Mouse (Mus musculus) ZHBTc4 (cell line): Measurements from ENCODE around the gene Hk2.

ENCODE experiments used
- DNase-seq: peaks from one replicate; pipeline ENCODE4 v3.0.0-alpha.2; 2011; ENCODE audit warnings: low read depth, low spot score

Gene Hk2

GRCm38 (mm10) chr6:82770286-82770685 is 4.0 kb downstream of the Hk2 start:
- DNase-seq: no peak

- DNase-seq: no peak
Observed at GRCm38 (mm10) chr6:82769704-82770103, 4.5 kb downstream of the Hk2 start.

GRCm38 (mm10) chr6:82767734-82768586 is 6.3 kb downstream of the Hk2 start:
- no peak for DNase-seq

GRCm38 (mm10) chr6:82766636-82767035 is 7.6 kb downstream of the Hk2 start:
- no peak for DNase-seq

DNA sequence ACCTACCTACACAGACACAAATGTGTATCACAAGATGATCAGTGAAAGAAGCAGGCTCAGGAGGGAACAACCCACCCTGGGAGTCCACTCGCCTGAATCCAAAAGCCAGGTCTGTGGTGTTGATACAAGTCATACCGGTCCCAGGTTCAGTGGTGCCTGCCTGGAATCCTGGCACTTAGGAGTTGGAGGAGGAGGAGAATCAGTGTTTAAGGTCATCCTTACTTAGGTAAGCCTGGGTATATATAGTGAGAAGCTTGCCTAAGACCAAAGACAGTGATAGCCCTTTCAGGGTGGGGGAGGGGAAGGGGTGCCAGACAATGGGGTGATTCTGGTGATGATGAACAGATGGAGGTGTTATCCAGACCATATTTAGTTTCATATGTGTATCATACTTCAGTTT is 9.0 kb downstream of the Hk2 start:
- no peak for DNase-seq

DNA sequence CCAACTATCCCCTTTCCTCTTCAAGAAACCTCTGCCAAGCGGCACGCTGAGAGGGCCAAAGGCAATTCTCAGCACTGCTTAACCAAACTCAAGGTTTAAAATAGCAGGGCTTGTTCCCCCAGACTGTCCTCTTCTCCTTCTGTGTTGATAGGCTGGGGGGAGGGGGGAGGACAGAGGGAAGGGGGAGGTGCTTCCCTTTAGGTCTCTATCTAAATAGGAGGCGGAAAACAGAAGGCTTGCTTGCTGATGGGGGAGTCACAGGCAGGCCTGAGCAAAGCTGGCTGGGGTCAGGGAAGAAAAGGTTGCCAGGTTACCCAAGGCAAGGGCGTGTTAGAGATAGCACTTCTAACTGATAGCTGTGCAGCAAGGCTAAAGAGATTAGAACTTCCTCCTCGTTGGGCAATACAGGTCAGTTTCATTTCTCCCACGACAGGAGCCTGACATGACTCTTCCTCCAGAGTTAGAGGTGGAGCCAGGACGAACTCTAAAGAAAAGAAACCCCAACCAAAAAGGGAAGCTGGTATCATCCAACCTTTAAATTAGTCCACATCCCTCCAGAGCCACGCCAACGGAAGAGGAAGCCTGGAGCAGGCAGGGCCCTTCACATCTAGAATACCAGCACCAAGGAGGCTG is 10.3 kb downstream of the Hk2 start:
- peak; percentile 61 for DNase-seq

- no peak for DNase-seq
Observed at GRCm38 (mm10) chr6:82762728-82763127, 11.5 kb downstream of the Hk2 start.

- peak; percentile 63 for DNase-seq
Observed at GRCm38 (mm10) chr6:82760749-82761357, 13.4 kb downstream of the Hk2 start.

GRCm38 (mm10) chr6:82759241-82759640 is 15.0 kb downstream of the Hk2 start:
- no peak for DNase-seq

DNA sequence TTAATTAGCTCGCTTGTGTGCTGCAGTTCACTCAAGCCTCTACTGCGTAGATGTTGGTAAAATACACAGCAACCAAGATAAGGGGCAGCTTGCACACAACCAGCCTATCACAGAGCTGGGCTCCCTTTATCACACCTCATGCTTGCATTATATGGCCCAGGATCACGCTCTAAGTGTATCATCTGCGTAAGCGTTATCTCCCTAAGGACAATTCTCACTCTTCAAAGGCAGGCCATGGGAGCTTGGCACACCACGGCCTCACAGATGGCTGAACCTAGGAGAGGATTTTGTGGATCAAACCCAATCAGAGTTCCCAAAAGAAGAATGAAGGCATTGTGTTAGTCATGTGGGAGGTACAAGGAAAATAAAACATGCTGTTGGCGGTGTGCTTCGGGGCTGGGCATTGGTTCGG is 17.4 kb downstream of the Hk2 start:
- no peak for DNase-seq

DNA sequence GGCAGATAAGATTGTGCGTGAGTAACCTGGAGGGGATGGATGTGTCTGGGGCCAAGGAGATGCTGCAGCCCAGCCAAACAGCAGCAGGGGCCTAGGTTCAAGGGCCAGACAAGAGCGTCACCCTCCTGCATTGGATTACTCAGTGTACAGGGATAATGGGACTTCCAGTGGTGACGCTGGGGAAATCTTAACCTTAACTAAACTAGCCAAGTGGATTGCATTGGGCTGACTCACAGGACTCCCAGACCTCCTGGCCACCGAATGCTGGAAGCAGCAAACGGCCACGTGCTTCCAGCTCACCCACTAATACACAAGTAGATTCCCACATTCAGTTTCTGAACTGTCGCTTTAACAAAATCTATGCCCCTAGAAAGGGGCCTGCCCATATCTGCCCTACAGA is 18.0 kb downstream of the Hk2 start:
- DNase-seq: no peak

DNA sequence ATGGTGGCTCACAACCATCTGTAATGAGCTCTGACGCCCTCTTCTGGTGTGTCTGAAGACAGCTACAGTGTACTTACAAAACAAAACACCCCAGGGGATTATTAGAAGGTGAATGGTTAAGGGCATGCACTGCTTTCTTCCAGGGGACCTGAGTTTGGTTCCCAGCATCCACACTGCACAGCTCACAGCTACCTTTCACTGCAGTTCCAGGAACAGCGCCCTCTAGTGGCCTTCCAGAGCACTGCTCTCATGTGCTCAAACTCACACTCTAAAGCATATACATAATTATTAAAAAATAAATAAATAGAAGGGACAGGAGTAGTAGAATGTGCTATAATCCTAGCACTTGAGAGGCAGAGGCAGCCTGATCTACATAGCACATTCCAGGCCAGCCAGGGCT is 18.9 kb downstream of the Hk2 start:
- peak; percentile 76 for DNase-seq

- DNase-seq: no peak
Observed at GRCm38 (mm10) chr6:82754769-82755168, 19.5 kb downstream of the Hk2 start.

GRCm38 (mm10) chr6:82753638-82754361 is 20.5 kb downstream of the Hk2 start:
- DNase-seq: no peak

GRCm38 (mm10) chr6:82753061-82753460 is 21.2 kb downstream of the Hk2 start:
- DNase-seq: no peak

DNA sequence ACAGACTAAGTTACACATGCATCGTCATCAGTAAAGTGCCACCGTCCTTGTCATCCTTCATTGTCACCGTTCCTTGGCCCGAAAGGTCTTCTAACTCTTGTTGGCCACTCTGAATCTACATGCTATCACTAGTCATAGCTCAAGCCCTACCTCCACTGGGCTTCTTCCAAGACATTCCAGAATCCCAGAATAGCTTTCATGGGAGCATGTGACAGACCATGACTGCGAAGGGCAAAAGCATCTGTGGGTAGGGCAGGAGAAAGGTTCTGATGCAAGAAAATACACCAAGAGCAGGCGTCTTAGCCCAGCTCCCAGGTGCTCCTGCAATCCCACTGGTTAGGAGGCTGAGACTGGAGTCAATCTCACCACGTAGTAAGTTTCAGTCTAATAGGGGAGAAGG is 22.5 kb downstream of the Hk2 start:
- DNase-seq: no peak

DNA sequence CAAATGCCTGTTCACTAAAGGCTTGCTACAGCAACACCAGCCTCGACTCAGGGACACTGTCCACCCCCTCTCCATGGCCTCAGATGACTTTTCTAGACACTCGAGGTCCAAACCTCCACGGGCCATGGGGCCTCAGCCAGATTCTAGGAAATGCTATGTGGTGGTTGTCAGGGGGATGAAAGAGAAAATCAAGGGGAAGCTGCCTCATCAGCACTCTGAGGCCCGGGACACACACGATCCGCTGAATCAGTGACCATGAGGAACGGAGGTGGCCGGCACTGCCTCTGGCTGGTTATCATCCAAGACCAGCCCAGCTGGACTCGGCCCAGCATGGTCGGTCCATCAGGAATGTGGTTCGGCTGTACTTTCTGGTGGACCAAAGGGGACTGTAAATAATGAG is 23.2 kb downstream of the Hk2 start:
- DNase-seq: no peak

DNA sequence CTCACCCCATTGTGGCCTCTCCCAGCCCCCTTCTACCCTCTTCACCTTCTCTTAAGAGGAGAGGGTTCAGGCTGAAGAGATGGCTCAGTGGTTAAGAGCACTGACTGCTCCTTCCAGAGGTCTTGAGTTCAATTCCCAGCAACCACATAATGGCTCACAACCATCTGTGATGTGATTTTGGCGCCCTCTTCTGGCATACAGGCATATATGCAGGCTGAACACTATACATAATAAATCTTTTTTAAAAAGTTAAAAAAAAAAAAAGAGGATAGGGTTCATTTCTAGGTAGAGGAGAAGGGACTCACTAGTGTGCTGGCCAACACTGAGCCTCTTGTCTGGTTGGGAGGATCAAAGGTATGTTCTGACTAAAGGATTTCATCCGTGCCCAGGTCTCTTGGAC is 24.2 kb downstream of the Hk2 start:
- DNase-seq: peak; percentile 58

DNA sequence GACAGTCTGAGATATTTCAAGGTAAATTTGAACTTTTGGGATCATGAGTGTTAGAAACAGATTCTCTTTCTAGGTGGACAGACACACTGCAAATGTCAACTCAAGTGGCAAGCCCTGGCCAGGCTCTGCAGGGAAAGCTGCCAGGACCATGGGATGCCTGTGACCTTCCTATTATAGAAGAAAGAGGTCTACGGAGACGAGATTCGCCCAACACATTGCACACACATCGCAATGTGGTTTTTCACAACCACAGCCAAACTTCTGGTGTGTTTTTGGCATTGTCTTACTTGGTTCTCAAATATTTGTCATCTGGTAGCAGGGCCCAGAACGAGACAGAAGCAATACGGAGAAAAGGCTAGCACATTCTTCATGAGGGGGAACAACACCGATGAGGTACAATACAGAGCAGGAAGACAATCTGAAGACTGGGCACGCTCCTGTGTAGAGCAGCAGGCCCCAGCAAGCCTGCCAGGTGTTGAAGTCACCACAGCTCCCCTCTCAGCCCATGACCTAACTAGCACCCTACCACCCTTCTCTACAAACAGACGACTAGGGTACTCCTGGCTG is 26.1 kb downstream of the Hk2 start:
- DNase-seq: no peak

DNA sequence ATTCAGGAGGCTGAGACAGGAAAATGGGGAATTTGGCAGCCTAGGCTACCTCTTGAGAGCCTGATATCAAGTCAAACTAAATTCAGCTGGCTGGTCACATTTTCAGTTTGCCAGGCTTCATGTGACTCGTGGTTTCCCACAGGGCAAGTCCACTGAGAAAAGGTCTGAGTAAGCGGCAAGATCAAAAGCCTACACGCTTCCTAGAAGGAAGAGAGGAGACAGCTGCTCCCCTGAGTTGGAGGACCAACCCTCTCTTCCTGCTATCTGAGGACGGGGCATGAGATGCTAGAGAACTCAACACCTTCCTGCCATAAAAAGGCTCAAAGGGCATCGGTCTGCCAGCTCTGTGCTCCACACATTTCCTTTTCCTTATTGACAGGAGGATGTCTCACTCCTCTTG is 27.2 kb downstream of the Hk2 start:
- DNase-seq: no peak

- peak; percentile 50 for DNase-seq
Observed at GRCm38 (mm10) chr6:82744553-82744952, 29.7 kb downstream of the Hk2 start.

- DNase-seq: no peak
Observed at GRCm38 (mm10) chr6:82741518-82741880, 32.8 kb downstream of the Hk2 start.
